Mouse (Mus musculus) forebrain, embryonic 13.5 days (tissue): Measurements from ENCODE around the gene Erc2. TPM values are rescaled to one million over a fixed set of nuclear protein-coding genes. Genes with fewer than 3 reads are reported as not detected.

Experiments used
- ATAC-seq: fragments of 200-750 bp; cut with Nextera tagmentation; 2 replicates; pipeline ENCODE4 v1.8.0; 2017
- H3K27ac ChIP-seq: fragments of 300-500 bp; sonication (generic); 2 replicates; pipeline ENCODE4 v1.5.1; 2015; ENCODE audit warnings: inconsistent platforms, mild to moderate bottlenecking, moderate library complexity
- H3K27me3 ChIP-seq: fragments of 300-500 bp; sonication (generic); 2 replicates; pipeline ENCODE4 v1.6.1; 2015; ENCODE audit warnings: mild to moderate bottlenecking, inconsistent platforms
- H3K36me3 ChIP-seq: fragments of 300-500 bp; sonication (generic); 2 replicates; pipeline ENCODE4 v1.6.1; 2015; ENCODE audit warnings: mild to moderate bottlenecking, inconsistent platforms; ENCODE audit not compliant: poor library complexity, severe bottlenecking
- H3K4me1 ChIP-seq: fragments of 300-500 bp; sonication (generic); 2 replicates; pipeline ENCODE4 v1.6.1; 2015; ENCODE audit warnings: inconsistent platforms
- H3K4me2 ChIP-seq: fragments of 300-500 bp; sonication (generic); 2 replicates; pipeline ENCODE4 v1.6.1; 2015; ENCODE audit warnings: inconsistent platforms, mild to moderate bottlenecking, moderate library complexity
- H3K4me3 ChIP-seq: fragments of 300-500 bp; sonication (generic); 2 replicates; pipeline ENCODE4 v1.5.1; 2015; ENCODE audit warnings: mild to moderate bottlenecking, inconsistent platforms
- H3K9ac ChIP-seq: fragments of 300-500 bp; sonication (generic); 2 replicates; pipeline ENCODE4 v1.6.1; 2015; ENCODE audit warnings: mild to moderate bottlenecking, inconsistent platforms
- H3K9me3 ChIP-seq: fragments of 300-500 bp; sonication (generic); replicated peaks from 2 replicates; pipeline ENCODE4 v1.6.1; 2016; ENCODE audit warnings: inconsistent platforms
- WGBS: fragments of 180-500 bp; shearing (Covaris S2); methylation state at CpG from one replicate; pipeline ENCODE4 v1.1.7; 2015; 5-methylcytosine and 5-hydroxymethylcytosine counted together
- polyA plus RNA-seq: library from polyadenylated mRNA; unstranded; fragments of >200 nt; fragmentation: Nextera tagmentation; extraction: Ambion mirVana; gene quantifications from 2 replicates; pipeline ENCODE4 v1.2.1, GENCODE M21; 2015

Gene Erc2
- polyA plus RNA-seq, 1 experiment from 2014 or later: 49.8 TPM

DNA sequence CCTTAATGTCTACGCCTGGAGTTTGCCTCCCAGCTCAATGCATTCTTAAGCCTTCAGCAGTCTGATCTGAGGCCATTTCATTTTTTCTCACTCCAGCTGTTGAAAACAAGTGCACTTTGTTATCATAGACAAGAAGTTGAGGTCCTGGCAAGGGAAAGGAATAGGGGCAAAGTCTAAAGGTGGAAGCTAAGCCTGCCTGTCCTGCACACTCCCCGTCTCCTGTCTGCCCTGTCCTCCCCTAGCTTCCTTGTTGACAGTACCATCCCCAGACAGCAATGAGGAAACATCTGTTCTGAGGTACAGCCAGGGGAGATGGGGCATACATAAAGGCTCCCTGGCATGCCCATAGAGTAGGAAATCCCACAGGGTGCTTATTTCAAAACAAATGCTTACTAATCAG, 776.7 kb downstream of the Erc2 start:
- WGBS: 83% methylated on average over 2 of the region's 2 CpGs
- H3K27me3 ChIP-seq: no peaks in the 10 kb centered on the region
- ATAC-seq: no peak
- H3K36me3 ChIP-seq: no peaks in the 10 kb centered on the region
- H3K27ac ChIP-seq: no peak overlapping the region
- no peak overlapping the region for H3K9ac ChIP-seq
- no peak overlapping the region for H3K4me3 ChIP-seq
- H3K9me3 ChIP-seq: no peaks in the 10 kb centered on the region
- no peaks in the 10 kb centered on the region for H3K4me1 ChIP-seq
- no peak overlapping the region for H3K4me2 ChIP-seq

DNA sequence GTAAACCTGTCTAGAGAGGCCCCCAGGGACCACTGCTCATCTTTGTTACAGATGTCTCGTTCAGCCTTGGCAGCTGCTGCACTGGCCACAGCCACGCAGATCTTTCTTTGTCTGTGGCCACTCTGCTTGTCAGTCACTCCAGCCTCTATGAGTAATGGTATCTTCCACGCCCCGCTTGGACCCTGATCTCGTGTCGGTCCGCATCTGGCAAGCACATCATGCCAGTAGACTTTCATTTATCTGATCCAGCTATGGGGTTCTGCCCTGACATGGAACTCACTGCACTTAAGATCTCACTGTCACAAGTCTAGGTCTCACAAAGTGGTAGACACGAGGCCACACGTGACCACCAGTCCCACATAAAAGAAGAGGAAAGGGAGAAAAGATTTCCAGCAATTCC, 777.7 kb downstream of the Erc2 start:
- Histone ChIP-seq H3K4me1 (no peaks in the 10 kb centered on the region), H3K9me3 (no peaks in the 10 kb centered on the region), H3K4me3 (no peak overlapping the region), H3K36me3 (no peaks in the 10 kb centered on the region), H3K27me3 (no peaks in the 10 kb centered on the region), H3K27ac (no peak overlapping the region), H3K9ac (no peak overlapping the region), H3K4me2 (no peak overlapping the region)
- 87% methylated on average over 9 of the region's 9 CpGs for WGBS
- ATAC-seq: no peak

DNA sequence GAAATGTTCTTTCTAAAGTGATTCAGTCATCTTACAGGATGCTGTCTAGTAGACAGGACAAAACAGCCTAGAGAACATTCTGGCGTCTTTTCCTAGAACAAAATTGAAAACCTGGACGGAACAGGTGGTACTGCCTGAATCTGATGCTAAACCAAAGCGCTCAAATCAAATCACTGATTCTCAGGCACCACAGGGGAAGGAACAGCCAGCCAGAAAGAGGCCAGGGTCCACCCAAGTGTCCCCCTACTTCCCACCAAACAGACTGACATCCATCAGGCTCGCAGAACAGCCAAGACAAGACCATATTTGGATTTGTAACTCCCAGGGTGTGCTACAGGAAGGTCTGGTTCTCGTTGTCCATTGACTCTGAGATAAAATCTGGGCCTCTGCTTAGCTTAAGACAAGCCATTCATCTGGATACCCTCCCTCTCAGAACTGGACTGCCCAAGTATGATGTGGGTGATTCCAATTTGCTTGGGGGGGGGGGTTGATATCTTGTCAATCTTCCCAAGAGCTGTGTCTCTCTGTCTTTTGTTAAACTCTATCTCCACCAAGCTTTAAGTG, 783.1 kb downstream of the Erc2 start:
- Histone ChIP-seq H3K27me3 (no peaks in the 10 kb centered on the region), H3K4me1 (no peaks in the 10 kb centered on the region), H3K36me3 (no peaks in the 10 kb centered on the region), H3K9ac (no peak overlapping the region), H3K27ac (no peak overlapping the region), H3K9me3 (no peaks in the 10 kb centered on the region), H3K4me3 (no peak overlapping the region), H3K4me2 (no peak overlapping the region)
- 94% methylated on average over 5 of the region's 5 CpGs for WGBS
- ATAC-seq: no peak

DNA sequence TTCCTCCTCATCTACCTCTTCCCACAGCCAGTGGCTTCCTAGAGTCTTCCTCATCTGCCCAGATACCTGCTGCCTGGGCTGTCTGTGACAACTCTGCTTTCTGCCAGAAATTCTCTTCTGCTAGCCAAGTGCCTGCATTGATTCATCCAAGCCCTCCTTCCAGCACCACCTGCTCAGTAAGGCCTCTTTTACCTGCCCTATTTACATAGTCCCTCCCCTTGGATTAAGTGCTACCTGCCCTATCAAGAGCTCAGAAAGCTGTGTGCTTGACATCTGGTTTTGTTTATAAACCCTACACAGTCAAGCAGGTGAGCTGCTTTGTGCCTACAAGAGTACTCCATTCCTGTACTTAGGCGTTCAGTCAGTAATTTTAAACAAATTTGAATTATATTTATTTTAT, 787.2 kb downstream of the Erc2 start:
- H3K27ac ChIP-seq: no peak overlapping the region
- no peak overlapping the region for H3K9ac ChIP-seq
- no peaks in the 10 kb centered on the region for H3K9me3 ChIP-seq
- 89% methylated on average over 1 of the region's 1 CpGs for WGBS
- H3K4me1 ChIP-seq: no peaks in the 10 kb centered on the region
- no peak overlapping the region for H3K4me3 ChIP-seq
- 0 out of 2 replicates have a peak, but pooled peaks cover 2% of the 10 kb centered on the region for H3K27me3 ChIP-seq
- ATAC-seq: no peak
- H3K36me3 ChIP-seq: no peaks in the 10 kb centered on the region
- no peak overlapping the region for H3K4me2 ChIP-seq

DNA sequence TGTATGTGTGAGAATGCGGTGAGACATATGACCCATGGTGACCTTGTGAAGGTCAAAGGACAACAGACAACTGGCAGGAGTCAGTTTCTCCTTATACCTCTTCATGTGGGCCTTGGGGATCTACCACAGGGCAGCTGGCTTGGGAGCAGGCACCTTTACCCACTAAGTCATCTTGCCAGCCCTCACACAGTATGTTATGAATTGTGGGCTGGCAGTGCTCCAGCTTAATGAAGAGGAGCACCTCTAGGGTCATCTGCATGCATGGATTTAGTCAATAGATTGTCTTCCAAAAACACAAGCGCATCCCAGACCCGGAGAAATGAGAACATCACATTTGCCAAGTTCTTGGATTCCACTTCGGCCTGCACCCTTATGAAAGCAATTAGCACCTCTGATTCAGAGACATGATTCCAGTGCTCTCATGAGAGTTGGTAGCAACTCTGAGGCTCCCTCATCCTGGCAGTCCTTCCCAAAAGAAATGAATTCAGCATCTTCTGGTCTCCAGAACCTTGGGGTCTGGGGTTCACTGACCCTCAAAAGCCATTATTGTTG, 787.6 kb downstream of the Erc2 start:
- Histone ChIP-seq H3K27ac (no peak overlapping the region), H3K36me3 (no peaks in the 10 kb centered on the region), H3K4me2 (no peak overlapping the region), H3K27me3 (0 out of 2 replicates have a peak, but pooled peaks cover 2% of the 10 kb centered on the region), H3K4me3 (no peak overlapping the region), H3K4me1 (no peaks in the 10 kb centered on the region), H3K9ac (no peak overlapping the region), H3K9me3 (no peaks in the 10 kb centered on the region)
- no peak for ATAC-seq
- WGBS: 83% methylated on average over 4 of the region's 4 CpGs

DNA sequence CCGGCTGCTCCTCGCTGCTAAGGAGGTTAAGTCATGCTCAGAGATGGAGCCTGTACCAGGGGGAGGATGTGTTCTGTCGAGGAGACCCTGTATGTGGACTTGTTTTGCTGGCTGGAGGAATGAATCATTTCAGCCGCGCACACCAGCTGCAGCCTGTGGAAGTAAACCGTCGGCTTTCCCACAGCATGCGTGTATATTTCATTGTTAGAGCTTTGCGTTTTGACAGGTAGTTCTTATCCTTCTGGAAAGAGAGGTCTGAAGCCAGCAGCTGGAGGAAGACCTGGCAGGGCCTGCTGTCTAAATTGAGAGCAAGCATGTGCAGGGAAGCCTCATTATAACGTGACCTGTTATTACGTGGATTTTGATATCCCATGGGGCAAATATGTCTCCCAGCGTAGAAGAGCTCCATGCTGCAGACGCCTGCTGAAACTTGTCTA, 788.6 kb downstream of the Erc2 start:
- Histone ChIP-seq H3K4me3 (no peak overlapping the region), H3K9me3 (no peaks in the 10 kb centered on the region), H3K36me3 (no peaks in the 10 kb centered on the region), H3K4me1 (no peaks in the 10 kb centered on the region), H3K9ac (no peak overlapping the region), H3K27me3 (0 out of 2 replicates have a peak, but pooled peaks cover 2% of the 10 kb centered on the region), H3K4me2 (no peak overlapping the region), H3K27ac (0 out of 2 replicates have a peak overlapping the region, but pooled peaks have one; percentile 31)
- 70% methylated on average over 13 of the region's 13 CpGs for WGBS
- ATAC-seq: no peak

- no peaks in the 10 kb centered on the region for H3K36me3 ChIP-seq
- H3K4me2 ChIP-seq: no peak overlapping the region
- 0 out of 2 replicates have a peak, but pooled peaks cover 2% of the 10 kb centered on the region for H3K27me3 ChIP-seq
- no peak overlapping the region for H3K9ac ChIP-seq
- peaks cover 8% of the 10 kb centered on the region for H3K4me1 ChIP-seq
- ATAC-seq: no peak
- no peak overlapping the region for H3K27ac ChIP-seq
- no peaks in the 10 kb centered on the region for H3K9me3 ChIP-seq
- WGBS: 69% methylated on average over 8 of the region's 8 CpGs
- no peak overlapping the region for H3K4me3 ChIP-seq
Observed at GRCm38 (mm10) chr14:28412252-28412995, 790.2 kb downstream of the Erc2 start.

DNA sequence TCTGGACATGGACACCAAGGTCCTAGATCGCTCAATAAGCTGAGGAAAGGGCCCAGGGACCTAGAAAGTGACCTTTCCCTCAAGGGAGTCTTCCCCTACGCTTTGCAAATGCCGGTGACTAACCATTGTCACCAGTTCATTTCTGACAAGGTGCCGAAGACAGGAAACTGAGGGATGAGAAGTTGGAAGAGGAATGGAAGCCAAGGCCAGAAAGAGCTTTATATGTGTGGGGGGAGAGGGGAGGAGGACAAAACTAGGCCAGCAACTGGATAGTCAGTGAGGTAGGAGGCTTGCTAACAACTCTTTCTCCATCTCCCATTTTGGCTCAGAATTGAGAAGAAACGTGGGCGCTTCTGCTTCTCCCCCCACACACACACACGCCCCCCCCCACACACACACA, 791.3 kb downstream of the Erc2 start:
- H3K27me3 ChIP-seq: 0 out of 2 replicates have a peak, but pooled peaks cover 2% of the 10 kb centered on the region
- no peak overlapping the region for H3K27ac ChIP-seq
- no peaks in the 10 kb centered on the region for H3K9me3 ChIP-seq
- WGBS: 87% methylated on average over 7 of the region's 7 CpGs
- H3K36me3 ChIP-seq: no peaks in the 10 kb centered on the region
- no peak overlapping the region for H3K4me2 ChIP-seq
- H3K9ac ChIP-seq: no peak overlapping the region
- ATAC-seq: no peak
- H3K4me3 ChIP-seq: no peak overlapping the region
- peaks cover 10% of the 10 kb centered on the region for H3K4me1 ChIP-seq

DNA sequence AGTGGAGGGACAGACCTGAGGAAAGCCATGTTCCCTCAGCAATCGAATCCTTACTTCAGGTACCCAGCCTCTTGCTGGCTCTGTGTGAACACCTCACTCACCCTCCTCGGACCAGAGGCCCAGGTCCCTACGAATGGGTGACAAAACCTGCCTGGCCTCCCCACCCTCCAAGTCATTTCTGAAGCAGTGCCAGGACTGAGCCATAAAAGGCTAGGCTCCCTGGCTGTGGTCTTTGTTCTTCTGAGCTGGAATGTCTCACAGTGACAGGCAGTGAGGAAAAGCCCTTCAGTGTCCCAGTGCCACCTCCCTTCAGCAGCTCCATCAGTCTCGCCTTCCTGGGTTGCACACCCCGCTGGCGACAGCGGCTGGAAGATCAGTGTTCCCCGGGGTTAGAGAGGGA, 794.8 kb downstream of the Erc2 start:
- H3K9ac ChIP-seq: no peak overlapping the region
- 21% methylated on average over 8 of the region's 8 CpGs for WGBS
- 0 out of 2 replicates have a peak, but pooled peaks cover 2% of the 10 kb centered on the region for H3K27me3 ChIP-seq
- no peak overlapping the region for H3K27ac ChIP-seq
- no peaks in the 10 kb centered on the region for H3K36me3 ChIP-seq
- no peak overlapping the region for H3K4me2 ChIP-seq
- no peak overlapping the region for H3K4me3 ChIP-seq
- no peaks in the 10 kb centered on the region for H3K9me3 ChIP-seq
- H3K4me1 ChIP-seq: peaks cover 12% of the 10 kb centered on the region
- peak; percentile 52 for ATAC-seq

GRCm38 (mm10) chr14:28418497-28418896, 796.3 kb downstream of the Erc2 start:
- H3K9ac ChIP-seq: no peak overlapping the region
- no peaks in the 10 kb centered on the region for H3K27me3 ChIP-seq
- H3K9me3 ChIP-seq: no peaks in the 10 kb centered on the region
- no peak overlapping the region for H3K4me2 ChIP-seq
- peaks cover 12% of the 10 kb centered on the region for H3K4me1 ChIP-seq
- ATAC-seq: no peak
- no peaks in the 10 kb centered on the region for H3K36me3 ChIP-seq
- no peak overlapping the region for H3K4me3 ChIP-seq
- 87% methylated on average over 4 of the region's 4 CpGs for WGBS
- no peak overlapping the region for H3K27ac ChIP-seq

GRCm38 (mm10) chr14:28419188-28419587, 797.0 kb downstream of the Erc2 start:
- ATAC-seq: no peak; the same call in 1 of the 2 replicates
- Histone ChIP-seq H3K27me3 (no peaks in the 10 kb centered on the region), H3K9ac (no peak overlapping the region), H3K4me1 (peaks cover 12% of the 10 kb centered on the region), H3K4me2 (no peak overlapping the region), H3K27ac (no peak overlapping the region), H3K36me3 (no peaks in the 10 kb centered on the region), H3K9me3 (no peaks in the 10 kb centered on the region), H3K4me3 (no peak overlapping the region)
- 60% methylated on average over 9 of the region's 9 CpGs for WGBS

- Histone ChIP-seq H3K9ac (no peak overlapping the region), H3K27me3 (no peaks in the 10 kb centered on the region), H3K4me3 (no peak overlapping the region), H3K27ac (no peak overlapping the region), H3K4me1 (peaks cover 12% of the 10 kb centered on the region), H3K9me3 (no peaks in the 10 kb centered on the region), H3K36me3 (no peaks in the 10 kb centered on the region), H3K4me2 (no peak overlapping the region)
- ATAC-seq: no peak
- 84% methylated on average over 11 of the region's 11 CpGs for WGBS
Observed at GRCm38 (mm10) chr14:28420596-28420995, 798.4 kb downstream of the Erc2 start.
